Mouse (Mus musculus) layer of hippocampus, adult 9-10 months (tissue): ENCODE measurements around the gene Zfp281.

ENCODE experiments used
- DNase-seq: peaks from one replicate; pipeline ENCODE4 v3.0.0; 2022; ENCODE audit warnings: low spot score

The Zfp281 gene

GRCm38 (mm10) chr1:136658456-136659227, 33.9 kb downstream of the Zfp281 start:
- no peak for DNase-seq

- DNase-seq = no peak
Measured at GRCm38 (mm10) chr1:136659337-136659736, 34.6 kb downstream of the Zfp281 start.

DNA sequence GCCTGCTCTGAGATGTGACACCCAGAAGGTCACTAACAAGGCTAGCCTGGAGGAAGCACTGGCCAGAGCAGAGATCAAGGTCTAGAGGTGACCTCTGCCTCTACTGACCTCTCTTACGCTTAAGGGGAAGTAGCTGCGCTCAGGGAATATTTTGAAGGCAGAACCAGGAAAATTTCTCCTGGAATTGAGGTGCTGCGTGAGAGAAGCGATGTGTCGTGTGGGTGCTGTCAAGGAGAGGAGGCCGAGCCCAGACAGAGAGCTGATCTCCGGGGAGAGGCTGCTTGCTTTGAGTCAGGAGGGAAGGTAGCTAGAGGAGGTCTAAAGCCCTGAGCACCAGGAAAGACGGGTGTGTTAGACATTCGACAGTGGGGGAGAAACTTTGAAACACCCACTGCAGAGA, 35.2 kb downstream of the Zfp281 start:
- DNase-seq = no peak

- DNase-seq = no peak
Measured at GRCm38 (mm10) chr1:136661511-136661910, 36.8 kb downstream of the Zfp281 start.

- DNase-seq = no peak
Measured at GRCm38 (mm10) chr1:136661939-136662563, 37.4 kb downstream of the Zfp281 start.

GRCm38 (mm10) chr1:136664921-136665582, 40.4 kb downstream of the Zfp281 start:
- no peak for DNase-seq

DNA sequence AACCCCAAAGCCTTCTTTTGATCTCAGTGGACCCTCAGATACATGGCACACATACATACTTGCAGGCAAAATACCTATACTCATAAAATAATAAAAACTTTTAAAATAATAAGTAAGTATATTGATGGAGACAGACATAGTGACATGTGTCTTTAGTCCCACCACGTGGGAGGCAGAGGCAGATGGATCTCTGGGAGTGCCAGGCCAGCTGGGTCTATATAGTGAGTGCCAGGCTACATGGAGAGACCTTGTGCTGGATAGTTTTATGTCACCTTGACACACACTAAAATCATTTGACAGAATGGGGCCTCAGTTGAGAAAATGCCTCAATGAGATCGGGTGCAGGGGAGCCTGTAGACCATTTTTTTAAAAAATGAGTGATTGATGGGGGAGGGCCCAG, 41.8 kb downstream of the Zfp281 start:
- DNase-seq = no peak

- no peak for DNase-seq
Measured at GRCm38 (mm10) chr1:136669926-136670325, 45.2 kb downstream of the Zfp281 start.

GRCm38 (mm10) chr1:136670421-136670820, 45.7 kb downstream of the Zfp281 start:
- no peak for DNase-seq

DNA sequence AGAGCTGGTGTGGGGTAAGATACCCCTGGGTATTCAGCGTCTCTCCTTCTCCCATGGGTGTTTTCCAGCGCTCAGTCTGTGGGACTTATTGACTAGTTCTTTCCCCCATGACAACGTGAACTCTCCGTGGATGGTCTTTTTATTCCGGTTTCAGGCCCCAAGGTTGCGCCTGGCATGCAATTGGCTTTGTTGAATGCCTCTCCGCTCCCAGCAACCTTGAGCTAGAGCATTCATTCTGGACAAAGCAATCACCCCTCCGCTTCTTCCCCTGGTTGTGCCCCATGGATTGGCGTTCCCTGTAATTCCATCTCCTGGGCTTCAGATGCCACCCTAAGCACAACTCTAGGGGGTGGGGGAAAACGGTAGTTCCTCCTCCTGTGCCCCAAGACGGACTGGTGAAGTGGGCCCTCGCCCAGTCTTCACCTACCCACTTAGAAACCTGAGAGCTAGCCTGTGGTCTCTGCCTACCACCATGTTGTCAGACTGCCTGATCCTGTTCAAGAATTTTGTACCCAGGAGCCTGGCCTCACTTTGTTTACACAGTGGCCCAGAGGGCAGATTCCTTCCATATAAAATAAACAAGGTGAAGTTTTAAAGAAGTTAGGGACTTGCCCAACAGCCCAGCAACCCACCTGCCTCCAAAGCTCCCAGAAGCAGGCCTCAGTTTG, 47.2 kb downstream of the Zfp281 start:
- DNase-seq = no peak

DNA sequence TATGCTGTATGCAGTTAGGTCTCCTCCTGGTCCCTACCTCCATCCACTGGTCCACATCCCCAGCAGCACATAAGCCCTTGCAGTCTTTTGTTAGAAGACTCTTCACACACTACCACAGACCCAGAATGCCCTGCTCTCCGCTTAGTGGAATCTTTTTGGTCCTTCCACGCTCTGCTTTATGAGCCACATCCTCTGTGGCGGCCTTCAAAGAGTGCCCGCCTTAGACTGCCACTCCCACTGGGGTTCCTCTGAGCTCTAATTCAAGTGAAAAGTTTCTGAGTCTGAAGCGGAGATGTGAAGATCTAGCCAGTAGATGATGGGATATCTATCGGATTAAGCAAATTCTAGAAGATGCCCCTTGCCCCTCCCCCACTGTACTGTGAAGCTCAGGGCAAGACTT, 47.9 kb downstream of the Zfp281 start:
- DNase-seq = no peak

- no peak for DNase-seq
Measured at GRCm38 (mm10) chr1:136673293-136673692, 48.6 kb downstream of the Zfp281 start.

DNA sequence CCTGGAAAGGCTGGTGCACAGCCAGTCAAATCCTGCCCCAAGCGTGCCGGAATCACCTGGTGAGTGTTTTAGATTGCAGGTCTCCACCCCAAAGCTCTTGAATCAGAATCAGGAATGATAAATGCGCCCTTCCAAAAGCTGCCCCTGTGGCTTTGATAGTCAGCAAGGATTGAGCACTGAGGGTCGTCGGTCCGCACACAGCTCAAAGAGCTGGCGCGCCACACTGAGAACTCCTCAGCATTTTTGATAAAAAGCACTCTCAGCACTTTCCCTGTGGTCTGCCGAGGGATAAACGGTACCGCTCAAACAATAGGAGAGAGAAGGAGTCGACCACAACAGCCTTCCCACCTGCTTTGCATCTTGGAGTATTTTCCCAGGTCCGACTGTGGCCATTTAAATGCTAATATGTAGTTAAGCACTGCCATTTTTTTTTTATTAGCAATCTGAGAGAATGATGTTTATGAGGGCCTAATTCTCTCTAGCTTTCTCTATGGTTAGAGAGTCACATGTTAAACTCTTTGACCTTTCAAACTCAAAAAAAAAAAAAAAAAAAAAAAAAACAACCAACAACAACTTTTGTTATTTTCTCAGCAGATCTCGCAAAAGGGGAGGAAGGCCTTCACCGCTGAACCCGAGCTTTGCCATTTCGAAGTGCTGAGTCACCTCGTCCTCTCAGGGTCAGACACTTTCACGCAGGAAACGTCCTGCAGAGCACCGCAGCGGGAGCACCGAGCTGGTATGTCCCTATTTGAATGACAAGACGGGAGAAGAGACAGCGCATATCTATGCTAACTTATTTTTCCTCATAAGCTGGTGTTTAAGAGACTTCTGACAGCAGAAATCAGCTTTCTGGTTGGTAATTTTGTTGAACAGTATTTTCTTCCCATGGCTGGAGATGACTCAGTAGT, 50.1 kb downstream of the Zfp281 start:
- DNase-seq = no peak

DNA sequence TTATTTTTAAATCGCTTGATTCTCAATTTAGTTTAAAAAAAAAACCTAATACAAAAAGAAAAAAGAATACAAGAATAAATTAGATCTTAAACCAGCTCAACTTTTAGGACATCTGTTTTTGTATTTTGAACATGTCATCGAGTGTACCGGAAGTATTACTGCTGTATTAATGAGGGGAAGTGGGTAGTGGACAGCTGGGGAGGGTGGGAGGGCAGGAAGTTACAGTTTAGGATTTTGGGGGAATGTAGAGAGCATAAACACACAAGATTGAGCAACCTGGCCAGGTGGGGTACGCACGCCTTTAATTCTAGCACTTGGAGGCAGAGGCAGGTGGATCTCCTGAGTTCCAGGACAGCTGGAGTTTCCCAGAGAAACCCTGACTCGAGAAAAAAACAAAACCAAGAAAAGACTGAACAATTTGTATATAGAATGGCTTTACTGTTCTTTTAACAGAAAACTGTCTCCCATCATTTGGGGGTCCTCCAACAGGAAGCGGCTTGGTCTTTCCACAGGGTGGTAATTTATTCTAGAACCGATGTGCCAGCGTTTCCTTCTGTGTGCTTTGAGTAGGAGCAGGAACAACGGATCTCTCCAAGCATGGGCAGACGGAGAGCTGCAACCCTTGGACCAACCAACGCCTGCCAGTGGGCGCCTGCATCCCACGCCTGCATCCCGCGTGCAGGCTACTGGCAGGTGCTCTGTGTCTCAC, 51.2 kb downstream of the Zfp281 start:
- DNase-seq = no peak

GRCm38 (mm10) chr1:136676445-136676755, 51.7 kb downstream of the Zfp281 start:
- DNase-seq = no peak

- DNase-seq = no peak
Measured at GRCm38 (mm10) chr1:136677847-136678325, 53.2 kb downstream of the Zfp281 start.

GRCm38 (mm10) chr1:136678836-136679235, 54.1 kb downstream of the Zfp281 start:
- DNase-seq = no peak
